Mouse (Mus musculus) T-helper 17 cell (primary cell): ENCODE measurements around the gene Mfsd12.

Experiments used
- in situ Hi-C, 2 experiments: fragments of 300-600 bp; cut with MboI, MseI; formaldehyde crosslinking; loops; 1 replicate in 1 of 2; 2 replicates in 1 of 2; pipeline ENCODE4 v1.15.1; 2025; ENCODE audit warnings: high pct_unique_total_duplicates in 2 of 2

The Mfsd12 gene

GRCm38 (mm10) chr10:81356991-81357844 lies at the start of gene Mfsd12:
Gene Mfsd12 (plus strand): TSS chr10:81357491.
- in situ Hi-C loops: no loop called here

GRCm38 (mm10) chr10:81309571-81309970 lies 47.7 kb upstream of the Mfsd12 start:
- in situ Hi-C loops: no loop called here

- in situ Hi-C loops: no loop called here
Observed at GRCm38 (mm10) chr10:81313581-81313980, 43.7 kb upstream of the Mfsd12 start.

GRCm38 (mm10) chr10:81314201-81314600 lies 43.1 kb upstream of the Mfsd12 start:
- in situ Hi-C loops: no loop called here

DNA sequence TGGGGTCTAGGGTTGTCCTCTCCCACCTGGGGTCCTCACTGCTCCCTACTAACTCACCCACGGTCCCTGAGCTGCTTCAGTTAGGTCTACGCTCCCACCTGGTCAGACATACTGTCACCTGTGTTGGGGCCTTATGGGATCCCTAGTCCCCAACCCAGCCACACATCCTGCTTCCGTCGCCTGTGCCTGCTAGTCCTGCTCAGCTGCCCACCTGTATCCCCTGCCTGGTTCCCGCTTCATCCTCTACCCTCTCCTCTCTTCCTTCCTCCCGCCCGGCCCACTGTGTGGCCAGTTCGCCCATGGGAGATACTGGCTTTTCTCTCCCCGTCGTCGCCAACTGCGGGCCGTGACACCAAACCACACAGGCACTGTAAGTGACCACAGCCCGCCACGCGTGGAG lies 41.7 kb upstream of the Mfsd12 start:
- in situ Hi-C loops: no loop called here

GRCm38 (mm10) chr10:81316338-81317060 lies 40.8 kb upstream of the Mfsd12 start:
- in situ Hi-C loops: no loop called here

GRCm38 (mm10) chr10:81317273-81317672 lies 40.0 kb upstream of the Mfsd12 start:
- in situ Hi-C loops: no loop called here

GRCm38 (mm10) chr10:81318589-81319329 lies 38.5 kb upstream of the Mfsd12 start:
- in situ Hi-C loops: no loop called here

DNA sequence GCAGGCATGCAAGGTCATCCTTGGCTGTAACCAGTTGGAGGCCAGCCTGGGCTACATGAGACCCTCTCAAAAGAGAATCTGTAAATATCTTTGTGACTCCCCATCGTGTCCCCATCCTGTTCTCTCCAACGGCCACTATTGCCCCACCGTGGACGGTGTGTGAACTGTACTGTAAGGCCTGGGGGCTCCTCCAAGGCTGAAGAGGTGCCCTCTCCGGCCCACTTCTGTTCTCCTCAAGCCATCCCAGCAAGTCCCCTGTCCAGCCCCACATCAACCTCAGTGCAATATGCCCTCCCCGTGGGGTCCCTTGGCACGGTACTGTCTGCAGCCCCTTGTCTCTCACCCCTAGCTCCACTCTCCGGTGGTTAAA lies 38.0 kb upstream of the Mfsd12 start:
- in situ Hi-C loops: no loop called here

DNA sequence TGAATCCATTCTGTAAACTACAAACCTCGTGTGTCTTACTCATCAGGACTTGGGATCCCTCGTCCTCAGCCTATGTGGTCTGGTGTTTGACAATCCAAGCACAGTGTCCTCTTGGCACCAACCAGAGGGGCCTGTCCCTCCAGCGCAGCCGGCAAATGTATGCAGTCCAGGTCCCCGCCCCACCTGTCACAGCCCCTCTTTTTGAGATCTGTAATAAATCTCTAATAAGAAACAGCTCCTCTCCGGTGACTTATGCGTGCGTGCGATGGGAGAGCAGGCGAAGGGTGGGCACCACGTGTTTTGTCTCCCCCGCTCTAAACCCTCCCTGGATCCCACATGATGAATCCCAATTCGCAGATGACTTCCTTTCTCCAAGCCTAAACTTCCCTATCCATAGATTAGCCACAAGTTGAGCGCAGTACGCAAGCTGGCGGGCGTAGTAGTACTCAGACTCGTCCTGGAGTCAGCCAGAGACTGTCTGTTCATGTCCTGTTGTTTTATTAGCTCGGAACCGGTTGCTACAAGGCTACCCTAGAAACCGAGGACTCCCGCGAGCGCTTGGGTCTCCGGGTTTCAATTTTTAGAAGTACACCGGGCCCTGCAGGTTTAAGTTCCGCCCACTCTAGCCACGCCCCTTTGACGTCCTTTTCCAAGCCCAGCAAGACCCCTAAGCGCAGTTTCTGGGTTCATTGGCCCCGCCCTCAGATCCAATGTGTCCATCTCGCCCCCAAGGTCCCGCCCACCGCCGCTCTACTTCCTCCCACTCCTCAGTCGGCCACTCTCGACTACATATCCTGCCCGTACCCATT lies 37.3 kb upstream of the Mfsd12 start:
- in situ Hi-C loops: loop anchor here in 1 of 2 experiments (5.0 kb wide), 1 partner anchor 33 kb away; no protein-coding TSS in a partner anchor

- in situ Hi-C loops: loop anchor here in 1 of 2 experiments (5.0 kb wide), 1 partner anchor 33 kb away; no protein-coding TSS in a partner anchor
Observed at GRCm38 (mm10) chr10:81320550-81321347, 36.5 kb upstream of the Mfsd12 start, which contains the start of gene Cactin. Gene Cactin (plus strand): TSS chr10:81321103.

DNA sequence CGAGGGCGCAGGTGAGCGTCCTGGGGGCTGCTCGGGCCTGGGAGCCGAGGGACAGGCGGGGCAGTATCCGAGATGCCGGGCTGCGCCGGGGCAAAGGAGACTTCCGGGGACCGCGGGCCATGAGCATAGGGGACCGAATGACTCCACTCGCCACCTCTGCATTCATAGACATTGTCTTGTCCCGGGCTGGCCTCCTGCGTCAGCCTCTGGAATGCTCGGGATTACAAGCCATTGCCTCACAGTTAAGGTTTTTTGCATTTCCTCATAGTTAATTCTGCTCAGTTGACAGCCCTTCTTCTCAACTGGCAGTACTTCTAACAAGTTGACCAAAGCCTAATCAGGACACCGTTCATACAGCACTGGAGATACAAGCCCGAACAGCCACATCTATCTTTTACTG lies 35.9 kb upstream of the Mfsd12 start:
- in situ Hi-C loops: loop anchor here in 1 of 2 experiments (5.0 kb wide), 1 partner anchor 34 kb away; no protein-coding TSS in a partner anchor

DNA sequence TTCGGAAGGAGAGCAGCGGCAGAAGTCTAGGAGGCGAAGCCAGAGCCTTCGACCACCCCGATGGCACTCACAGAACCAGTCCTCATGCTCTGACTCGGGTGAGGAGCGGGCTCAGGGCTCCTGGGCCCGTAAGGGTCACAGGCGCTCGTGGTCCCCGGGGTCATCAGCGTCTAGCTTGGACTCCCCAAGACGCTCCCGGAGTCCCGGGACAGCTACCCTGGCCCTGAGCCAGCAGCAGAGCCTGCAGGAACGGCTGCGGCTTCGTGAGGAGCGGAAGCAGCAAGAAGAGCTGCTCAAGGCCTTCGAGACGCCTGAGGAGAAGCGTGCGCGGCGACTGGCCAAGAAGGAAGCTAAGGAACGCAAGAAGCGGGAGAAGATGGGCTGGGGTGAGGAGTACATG lies 34.8 kb upstream of the Mfsd12 start:
- in situ Hi-C loops: loop anchor here in 1 of 2 experiments (5.0 kb wide), 1 partner anchor 35 kb away; no protein-coding TSS in a partner anchor

- in situ Hi-C loops: loop anchor here in 1 of 2 experiments (5.0 kb wide), 1 partner anchor 36 kb away; no protein-coding TSS in a partner anchor
Observed at GRCm38 (mm10) chr10:81323141-81323775, 34.0 kb upstream of the Mfsd12 start.

GRCm38 (mm10) chr10:81323791-81324530 lies 33.3 kb upstream of the Mfsd12 start:
- in situ Hi-C loops: loop anchor here in 1 of 2 experiments (5.0 kb wide), 1 partner anchor 37 kb away; no protein-coding TSS in a partner anchor

DNA sequence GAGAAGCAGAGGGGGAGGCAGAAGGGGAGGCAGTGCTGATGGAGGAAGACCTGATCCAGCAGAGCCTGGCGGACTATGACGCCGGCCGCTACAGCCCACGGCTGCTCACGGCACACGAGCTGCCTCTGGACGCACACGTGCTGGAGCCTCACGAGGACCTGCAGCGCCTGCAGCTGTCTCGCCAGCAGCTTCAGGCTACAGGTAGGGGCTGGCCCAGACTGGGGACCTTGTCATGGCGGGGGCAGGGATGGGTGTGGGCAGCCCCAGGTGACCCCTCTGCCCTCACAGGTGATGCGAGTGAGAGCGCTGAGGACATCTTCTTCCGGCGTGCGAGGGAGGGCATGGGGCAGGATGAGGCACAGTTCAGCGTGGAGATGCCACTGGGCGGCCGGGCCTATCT lies 32.1 kb upstream of the Mfsd12 start:
- in situ Hi-C loops: no loop called here

DNA sequence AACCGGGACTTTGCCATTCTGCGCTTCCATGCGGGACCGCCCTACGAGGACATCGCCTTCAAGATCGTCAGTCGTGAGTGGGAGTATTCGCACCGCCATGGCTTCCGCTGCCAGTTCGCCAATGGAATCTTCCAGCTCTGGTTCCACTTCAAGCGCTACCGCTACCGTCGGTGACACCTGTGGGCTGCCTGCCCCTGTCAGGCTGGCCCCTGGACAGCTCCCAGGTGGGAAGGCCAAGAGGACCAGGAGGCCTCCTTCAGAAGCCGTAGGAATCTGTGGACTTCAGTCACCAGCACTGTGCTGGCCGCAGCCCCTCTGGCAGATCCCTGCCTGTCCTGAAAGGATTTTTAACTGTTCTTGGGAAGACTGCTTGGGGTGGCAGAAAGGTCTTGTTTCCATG lies 31.5 kb upstream of the Mfsd12 start:
- in situ Hi-C loops: no loop called here

DNA sequence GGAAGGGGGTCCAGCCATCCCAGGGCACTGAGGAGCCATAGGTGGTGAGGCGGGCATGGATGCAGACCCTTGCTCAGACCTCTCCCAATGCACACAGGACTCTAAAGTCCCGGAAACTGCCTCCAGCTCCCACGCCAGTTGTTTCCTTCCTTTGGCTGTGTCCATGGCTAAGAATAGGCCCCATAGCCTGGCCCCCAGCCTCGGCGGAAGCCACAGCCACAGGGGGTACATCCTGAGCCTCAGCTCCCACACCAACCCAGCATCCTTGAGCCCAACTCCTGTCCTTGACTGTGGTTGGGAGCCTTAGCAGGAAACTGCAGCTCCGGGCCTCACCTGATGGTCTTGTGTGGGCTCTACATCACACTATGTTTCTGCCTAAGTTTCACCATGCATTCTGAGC lies 30.4 kb upstream of the Mfsd12 start:
- in situ Hi-C loops: no loop called here

DNA sequence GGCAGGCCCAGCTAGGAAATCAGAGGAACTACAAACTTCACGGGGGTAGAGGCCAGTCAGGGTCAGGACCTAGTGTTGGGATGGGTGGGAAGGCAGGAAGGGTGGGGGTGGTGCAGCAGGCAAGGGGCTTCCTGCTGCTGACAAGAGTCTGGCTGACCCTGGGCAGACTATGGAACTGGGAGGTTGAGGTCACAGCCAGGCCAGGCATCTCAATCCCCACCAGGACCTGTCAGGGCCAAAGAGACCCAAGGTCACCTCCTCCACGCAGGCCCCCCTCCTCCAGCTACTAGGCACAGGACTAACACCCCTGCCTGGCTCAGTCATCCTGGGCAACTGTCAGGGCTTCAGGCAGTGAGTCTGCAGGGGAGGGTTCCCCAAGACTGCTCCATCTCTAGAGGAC lies 29.3 kb upstream of the Mfsd12 start:
- in situ Hi-C loops: no loop called here
